Mouse (Mus musculus) cerebellum, adult 18-20 months (tissue): ENCODE measurements around the gene Lrrc28.

Experiments used
- DNase-seq, 2 experiments: peaks; one replicate each; pipeline ENCODE4 v3.0.0; 2021

Gene Lrrc28

DNA sequence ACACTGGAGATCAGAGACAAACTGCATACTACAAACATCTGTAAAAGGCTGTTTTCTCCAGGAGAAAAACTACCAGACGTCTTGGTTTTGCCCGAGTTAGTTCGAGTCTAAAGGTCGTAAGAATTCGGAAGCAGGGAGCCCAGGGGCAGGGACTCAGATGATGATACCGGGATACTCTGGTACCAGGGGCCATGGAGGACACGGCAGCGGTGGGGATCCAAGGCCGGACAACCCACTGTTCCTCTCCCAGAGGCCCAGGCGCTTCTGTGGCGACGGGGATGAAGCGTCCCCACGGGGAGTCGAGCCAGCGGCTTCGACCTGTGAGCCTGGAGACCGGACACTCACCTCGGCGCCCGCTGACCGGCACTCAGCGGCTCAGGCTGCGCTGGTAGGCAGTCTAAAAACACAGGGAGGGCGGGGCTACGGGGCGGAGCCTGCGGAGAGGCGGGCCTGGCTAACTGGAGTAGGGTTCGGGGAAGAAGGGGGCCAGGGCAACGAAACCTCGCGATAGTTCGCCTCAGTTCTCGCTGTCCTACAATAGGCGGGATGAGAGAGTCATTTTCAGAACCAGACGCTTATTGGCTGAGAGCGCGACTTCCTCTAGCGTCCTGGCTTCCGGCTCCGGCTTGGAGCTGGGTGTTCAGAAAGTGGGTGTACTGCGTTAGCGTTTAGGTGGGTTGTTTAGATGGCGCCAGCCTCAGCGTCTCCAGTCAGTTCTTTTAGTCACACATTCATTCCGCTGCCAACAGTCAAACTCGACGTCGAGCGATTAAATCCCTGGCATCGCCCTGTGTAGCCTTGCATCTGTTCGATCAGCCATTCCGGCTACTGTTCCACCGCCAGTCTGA lies at the start of gene Lrrc28:
Gene Lrrc28 (minus strand): TSS at position 436 of the 848 bp plus-strand sequence.
- DNase-seq, result peak; percentile 98 to 100

DNA sequence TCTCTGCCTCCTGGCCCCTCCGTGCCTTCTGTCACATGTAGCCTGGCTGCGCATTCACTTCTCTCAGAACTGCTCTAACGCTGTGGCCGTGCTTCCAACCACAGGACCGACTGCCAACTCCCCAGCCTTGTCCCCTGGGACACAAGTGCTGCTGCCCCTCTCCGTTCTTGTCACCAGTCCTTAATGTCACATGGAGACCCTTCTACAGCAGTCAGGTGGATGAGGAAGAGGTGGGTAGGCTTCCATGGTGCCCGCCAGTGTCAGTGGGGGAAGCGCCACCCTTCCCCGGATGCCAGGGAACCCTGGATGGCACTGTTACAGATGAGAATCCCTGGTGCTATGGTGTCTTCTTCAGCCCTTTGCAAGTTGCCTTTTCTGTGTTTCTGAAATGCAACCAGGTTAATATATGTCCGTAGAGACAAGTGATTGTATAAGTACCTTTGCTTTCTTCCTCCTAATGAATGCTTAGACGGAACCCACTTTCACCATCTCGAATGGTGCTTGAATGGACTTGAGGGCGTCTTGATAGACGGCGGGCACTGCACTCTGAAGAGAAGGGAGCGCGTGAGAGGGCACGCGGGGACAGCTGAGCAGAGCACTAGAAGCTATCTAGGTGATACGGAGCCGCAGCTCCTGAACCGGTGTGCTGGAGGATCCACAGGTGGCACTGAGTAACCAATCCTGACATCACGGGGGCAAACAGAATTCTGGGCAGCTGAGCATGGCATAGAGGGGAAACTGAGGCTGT lies 47.9 kb upstream of the Lrrc28 start:
- DNase-seq, result no peak

DNA sequence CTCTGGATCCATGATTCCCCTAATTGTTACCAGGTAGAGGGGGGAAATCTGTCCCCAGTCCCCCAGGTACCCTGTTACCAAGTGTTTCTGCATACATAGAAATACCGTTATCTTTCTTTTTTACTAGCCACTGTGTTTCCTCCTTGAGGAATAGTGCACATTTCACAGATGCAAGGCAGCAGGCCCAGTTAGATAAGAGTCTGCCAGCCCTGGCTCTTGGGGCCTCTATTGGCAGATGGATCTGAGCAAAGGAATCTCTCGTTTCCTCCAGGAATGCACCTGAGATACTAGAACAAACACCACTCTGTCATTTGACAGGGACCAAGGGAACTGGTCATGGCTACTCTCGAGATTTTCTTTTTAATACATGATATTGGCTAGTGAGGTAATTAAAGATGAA lies 47.1 kb upstream of the Lrrc28 start:
- DNase-seq, result no peak

DNA sequence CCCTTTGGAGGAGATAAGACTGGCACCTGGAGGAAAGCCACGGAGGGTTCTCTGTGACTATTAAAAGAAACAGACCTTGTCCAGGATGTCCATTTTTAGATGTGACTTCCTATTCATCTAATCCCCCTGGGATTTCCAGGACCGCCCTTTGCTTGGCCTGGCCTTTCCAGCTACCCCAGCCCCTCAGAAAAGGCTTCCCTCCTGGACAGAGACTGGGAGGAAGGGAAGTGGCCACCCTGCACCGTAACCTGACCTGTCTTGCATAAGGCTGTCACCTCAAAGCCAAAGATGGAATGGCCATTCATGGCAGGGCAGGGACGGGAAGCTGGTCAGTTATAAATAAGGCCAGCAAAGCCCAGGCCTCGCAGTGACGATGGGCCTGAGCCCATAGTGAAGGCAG lies 46.0 kb upstream of the Lrrc28 start:
- no peak for DNase-seq

DNA sequence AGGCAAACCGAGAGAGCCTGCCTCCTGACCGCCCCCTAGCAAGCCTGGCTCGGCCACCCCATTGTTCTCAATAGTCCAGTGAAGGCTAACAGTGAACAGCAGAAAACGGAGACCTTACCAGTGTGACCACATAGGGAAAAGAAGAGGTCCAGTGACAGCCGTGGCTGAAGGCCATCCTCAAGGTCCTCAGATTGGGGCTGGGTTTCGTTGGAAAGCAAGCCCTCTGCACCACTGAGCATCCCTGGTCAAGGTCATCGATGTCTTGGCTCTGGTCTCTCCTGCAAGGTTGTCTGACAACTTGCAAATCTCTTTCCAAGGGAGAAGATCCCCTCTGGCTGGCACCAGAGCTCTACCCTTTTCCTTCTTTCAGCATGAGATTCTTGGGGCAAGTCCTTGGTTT lies 44.7 kb upstream of the Lrrc28 start:
- DNase-seq, result no peak

DNA sequence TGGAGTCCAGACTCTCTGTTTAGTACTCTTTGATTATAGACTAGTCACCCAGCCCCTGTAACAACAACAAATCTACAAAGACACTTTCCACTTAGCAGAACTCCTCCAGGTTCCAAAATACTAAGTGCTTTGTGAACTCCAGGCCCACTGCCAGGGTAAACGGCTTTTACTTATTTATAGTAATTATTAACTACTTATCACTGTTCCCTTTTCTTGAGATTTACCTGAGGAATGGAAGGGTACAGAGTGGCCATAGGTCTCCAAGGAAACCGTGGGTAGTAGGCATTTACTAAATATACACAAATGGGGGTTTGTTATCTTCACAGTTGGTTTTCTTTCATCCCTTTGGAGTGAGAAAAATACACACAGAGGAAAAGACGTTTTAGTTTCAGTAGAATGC lies 43.2 kb upstream of the Lrrc28 start:
- DNase-seq, result no peak

DNA sequence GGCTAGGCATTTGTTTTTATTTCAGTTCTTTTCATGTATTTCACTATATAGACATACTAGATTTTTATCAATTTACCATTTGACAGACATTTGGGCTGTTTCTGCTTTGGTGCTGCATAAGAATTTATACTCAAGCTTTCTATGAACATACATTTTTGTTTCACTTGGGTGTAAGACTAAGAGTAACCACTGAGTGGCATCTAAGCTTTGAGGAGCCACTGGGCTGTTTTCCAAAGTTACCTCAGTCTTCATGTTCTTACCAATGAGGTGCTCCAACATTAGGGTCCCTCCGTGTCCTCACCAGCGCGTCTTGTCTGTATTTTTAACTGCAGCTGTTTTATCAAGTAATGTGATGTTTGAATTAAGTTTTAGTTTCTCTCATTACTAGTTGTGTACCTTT lies 41.5 kb upstream of the Lrrc28 start:
- DNase-seq, result no peak

DNA sequence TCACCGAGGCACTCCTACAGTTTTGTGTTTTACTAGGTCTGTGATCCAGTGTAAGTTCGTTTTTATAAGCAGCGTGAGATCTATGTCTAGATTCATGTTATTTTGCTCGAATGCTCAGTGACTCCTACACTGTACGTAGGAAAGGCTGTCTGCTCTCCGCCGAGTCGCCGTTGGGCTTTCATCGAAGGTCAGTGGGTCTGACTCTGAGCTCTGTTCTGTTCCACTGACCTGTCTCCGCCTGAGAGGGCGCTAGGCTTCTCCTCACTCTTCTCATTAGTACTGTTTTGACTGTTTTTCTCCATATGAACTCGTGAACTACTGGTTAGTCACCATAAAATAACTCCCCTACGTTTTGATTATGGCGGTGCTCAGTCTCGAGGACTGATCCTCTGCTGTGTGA lies 37.9 kb upstream of the Lrrc28 start:
- no peak for DNase-seq

DNA sequence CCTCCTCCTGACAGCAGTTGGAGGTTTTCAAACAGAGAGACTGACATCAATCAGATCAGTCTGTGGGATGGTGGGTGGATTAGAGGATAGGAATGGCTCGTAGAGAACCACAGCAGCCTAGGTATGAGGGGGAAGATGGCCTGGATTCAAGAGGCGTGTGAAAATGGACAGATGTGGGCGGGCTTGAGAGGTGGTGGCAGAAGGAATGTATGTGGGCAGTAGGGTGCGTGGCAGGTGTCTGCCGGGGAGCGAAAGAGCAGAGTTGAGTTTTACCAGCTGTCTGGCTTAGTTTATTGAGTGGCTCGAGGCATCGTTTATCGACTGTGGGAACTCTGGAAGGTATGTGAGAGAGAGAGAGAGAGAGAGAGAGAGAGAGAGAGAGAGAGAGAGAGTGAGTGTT lies 36.0 kb upstream of the Lrrc28 start:
- DNase-seq, result no peak

DNA sequence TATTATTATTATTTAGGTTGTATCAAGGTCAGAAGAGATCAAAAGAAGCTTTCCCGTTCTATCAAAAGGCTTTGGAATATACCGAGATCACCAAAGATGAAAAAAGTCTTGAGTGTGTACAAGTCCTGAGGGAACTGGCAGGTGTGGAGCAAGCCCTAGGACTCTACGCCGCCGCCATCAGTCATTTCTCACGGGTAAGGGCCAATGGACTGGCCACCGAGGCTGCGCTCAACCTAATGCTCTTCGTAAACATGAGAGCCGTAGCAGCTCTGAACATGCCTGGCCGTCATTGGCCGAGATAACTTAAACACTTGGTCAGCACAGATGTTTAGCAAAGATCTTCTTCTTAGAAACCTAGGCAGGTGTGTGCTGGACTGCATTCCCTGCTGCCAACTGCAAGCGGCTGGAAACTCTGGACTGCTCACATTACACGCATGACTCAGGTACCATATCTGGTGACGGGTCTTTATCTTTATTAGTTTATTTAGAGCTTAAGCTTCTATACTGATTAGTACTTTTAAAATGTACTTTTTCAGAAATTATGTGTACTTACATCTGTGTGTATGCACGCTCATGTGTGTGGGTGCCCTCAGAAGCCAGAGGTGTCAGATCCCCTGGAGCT lies 33.9 kb upstream of the Lrrc28 start:
- DNase-seq, result no peak

DNA sequence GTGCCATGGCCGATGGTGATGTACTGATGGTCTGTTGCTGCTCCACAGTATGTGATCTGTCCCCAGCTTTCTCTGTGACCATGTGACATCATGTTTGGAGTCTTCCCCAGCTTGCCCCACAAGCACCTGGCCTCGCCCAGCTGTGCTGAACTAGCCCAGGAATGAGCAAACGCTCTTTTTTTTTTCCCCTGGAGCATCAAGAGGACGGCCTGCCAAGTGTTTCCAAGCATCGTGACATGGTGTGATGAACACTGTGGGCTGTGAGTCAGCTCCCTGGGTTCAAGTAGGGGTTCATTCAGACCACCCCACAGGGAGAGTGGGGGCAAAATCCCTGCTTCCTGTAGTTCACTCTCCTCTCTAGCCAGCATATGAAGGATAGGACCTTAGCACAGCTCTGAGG lies 28.6 kb upstream of the Lrrc28 start:
- DNase-seq, result no peak

DNA sequence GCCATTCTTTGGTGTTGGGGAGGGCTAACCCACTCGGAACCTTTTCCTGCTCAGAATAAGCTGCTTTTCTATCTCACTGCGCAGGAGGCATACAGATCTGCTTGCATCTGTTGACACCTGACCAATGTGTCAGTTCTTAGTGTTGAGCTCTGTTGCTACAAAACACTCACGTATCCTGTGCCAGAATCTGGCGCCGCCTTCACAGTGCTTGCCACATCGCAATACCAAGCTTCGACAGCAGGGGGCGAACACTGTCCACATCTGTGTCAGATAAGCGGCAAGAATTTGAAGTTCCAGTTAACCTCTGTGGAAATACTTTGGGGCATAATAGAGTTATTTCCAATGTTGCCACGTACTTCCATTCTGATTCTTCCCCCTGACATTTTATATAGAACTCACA lies 27.6 kb upstream of the Lrrc28 start:
- DNase-seq, result peak; percentile 87 to 89

DNA sequence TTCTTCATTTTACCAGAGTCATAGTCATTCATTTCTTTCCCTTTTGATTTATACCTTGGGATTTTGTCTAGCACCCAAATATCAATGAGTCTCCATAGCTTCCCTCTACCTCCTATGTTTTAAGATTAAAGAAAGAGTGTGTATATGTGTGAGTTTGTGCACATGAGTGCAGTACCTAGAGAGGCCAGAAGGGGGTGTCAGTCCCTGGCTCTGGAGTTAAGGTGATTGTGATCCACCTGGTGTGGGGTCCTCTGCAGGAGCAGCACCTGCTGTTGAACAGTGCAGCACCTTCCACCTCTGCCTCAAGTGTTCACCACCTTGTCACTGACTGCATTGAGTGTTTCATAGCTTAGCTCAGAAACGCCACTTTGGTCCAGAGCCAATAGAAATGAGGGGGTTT lies 25.9 kb upstream of the Lrrc28 start:
- no peak for DNase-seq

DNA sequence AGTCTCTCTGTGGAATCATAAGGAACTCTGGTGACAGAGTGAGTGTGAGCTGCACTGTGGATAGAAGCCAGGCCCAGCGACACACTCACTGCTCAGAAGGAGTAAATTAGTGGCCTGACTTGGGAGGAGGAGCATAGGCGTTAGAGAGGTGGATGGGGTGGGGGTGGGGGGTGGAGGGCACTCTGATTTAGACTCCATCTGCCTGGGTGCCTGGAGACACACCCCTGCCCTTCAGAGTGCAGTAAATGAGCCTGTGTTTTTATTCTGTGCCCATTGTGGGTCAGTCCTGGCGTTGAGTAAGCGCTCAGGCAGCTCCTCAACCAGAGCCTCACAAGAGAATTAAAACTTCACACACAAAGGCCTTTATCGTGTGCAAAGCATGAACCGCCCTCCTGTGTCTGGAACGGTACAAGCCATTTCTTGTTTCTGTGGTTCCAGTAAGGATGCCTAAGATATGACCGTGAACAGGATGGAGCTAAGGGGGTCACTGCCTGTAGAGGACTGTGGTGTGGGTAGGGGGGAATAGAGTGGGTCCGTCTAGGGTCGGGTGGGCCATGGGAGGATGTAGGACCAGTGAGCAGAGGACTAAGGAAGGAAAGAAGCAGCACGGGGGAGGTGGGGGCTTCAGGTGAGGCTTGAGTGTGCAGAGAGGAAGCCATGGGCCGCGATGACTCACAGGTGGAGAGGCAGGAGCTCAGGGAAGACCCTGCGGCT lies 19.1 kb upstream of the Lrrc28 start:
- no peak for DNase-seq

DNA sequence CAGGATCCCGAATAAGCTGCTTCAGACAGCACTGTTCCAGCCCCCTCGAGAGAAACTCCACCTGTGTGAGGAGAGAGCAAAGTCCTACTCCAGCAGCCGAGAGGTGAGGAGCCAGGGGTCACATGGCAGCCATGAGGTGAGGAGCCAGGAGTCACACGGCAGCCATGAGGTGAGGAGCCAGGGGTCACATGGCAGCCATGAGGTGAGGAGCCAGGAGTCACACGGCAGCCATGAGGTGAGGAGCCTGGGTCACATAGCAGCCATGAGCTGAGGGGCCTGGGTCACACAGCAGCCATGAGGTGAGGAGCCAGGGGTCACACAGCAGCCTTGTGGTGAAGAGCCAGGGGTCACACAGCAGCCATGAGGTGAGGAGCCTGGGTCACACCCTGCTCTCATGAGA lies 17.4 kb upstream of the Lrrc28 start:
- DNase-seq, result no peak

DNA sequence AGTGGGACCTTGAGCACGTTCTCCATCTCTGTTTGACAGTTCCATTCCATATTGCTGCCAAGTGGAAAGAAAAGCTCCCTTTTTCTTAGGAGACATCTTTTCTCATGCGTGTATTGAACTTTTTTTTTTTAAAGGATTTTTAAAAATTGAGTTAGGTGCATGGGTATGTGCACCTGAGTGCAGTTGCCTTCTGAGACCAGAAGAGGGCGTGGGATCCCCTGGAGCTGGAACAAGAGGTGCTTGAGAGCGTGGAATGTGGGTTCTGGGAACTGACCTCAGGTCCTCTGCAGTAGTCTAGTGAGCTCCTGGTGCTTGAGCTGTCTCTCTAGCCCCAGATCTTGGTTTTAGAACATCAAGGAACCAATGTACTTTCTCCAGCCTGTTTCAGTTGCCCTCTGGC lies 13.0 kb upstream of the Lrrc28 start:
- DNase-seq, result no peak

DNA sequence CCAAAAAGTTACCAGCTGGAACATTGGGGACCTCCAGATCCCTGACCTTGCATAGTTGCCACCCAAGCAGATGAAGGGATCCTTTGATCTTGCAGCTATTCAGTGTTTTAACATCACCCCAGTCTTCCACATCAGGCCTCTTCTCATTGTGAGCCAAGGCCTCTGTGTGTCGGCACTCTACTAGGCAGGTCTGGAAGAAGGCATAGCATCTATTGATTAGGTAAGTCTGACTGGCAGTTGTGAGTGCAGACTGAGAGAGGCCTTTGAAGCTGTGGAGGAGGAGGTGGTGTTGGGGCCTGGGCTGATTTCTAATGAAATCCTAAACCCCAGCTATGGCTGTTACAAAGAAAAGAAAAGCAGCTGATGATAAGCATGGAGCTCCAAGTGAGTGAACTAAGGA lies 10.1 kb upstream of the Lrrc28 start:
- DNase-seq, result no peak

DNA sequence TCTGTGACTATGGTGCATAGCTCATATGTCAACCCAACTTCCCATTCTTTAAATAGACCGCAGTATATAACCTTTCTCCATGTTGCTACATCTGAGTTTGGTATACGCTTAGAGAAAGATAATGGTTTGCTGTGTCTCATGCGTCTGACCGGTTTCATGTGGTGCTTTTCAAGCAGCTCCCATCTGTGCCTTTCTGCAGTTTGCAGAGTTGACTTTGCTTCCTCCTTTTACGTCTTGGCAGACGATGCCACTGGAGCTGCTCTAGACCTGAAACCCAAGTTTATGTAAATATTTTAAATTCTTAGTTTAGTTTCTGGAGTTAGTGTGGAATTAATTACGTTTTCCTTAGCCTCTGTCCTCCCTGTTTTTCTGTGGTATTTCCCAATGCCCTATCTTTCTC lies 9.6 kb upstream of the Lrrc28 start:
- DNase-seq, result no peak

DNA sequence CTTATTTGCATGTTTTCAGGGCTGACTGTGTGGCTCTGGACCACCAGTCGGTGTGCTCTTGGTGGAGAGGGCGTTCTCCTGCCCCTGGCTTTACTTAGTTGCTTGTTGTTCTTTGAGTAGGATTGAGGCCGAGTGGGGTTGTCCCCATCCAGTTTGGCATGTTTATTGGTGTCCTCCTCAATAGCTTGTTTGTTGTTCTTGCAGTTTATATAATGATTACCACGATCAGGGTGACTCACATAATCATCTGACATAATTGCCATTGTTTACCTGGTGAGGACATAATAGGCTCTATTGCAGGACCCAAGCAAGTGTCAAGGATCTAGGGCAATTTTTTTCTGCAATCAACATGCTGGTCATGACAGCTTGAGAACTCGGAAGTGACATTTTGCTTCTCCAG lies 7.1 kb upstream of the Lrrc28 start:
- no peak for DNase-seq

DNA sequence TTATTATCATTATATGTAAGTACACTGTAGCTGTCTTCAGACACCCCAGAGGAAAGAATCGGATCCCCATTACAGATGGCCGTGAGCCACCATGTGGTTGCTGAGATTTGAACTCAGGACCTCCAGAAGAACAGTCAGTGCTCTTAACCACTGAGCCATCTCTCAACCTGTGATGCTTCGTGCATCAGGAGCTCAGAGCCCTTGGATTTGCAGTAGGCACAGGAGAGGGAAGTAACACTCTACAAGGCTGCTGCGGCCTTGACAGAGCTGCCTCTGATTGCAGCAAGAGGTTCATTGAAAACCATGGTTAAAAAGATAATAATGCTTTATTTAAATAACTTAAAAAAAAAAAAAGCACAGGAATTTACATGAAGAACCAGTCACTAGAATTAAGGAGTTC lies 3.3 kb upstream of the Lrrc28 start:
- no peak for DNase-seq

DNA sequence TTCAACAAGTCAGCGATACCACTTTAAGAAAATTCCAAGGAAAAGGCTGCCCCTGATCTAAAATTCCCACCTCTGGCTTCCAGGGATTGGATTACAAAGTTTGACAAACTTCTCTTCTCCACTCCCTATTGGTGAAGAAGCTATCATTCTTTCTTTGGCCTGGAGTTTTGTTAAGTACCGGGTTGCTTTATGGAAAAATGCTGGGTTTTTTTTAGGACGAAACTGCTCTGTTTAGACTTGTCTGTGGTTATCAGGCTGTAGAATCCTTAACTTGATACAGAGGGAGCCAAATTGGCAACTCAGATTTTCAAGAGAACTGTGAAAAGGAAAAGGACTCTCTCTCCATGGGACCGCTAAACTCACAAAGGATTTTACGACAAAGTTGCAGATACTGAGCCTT lies 2.2 kb upstream of the Lrrc28 start, which contains the start of gene Ttc23:
Gene Ttc23 (plus strand): TSS at position 134 of the 400 bp plus-strand sequence.
- DNase-seq, result no peak

DNA sequence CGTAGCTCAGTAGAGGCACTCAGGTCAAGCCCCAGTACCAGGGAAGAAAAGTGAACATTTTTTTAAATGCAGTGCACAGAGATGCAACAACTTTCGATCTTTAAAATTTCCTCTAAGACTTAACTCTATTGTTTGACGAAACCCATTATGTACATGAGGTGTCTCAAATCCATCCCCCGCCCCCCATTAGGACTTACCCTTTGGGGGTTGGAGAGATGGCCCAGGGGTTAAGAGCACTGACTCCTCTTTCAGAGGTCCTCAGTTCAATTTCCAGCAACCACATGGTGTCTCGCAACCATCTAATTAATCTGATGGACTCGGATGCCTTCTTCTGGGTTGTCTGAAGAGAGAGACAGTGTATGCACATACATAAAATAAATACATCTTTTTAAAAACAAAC lies 1.1 kb upstream of the Lrrc28 start:
- DNase-seq, result no peak

DNA sequence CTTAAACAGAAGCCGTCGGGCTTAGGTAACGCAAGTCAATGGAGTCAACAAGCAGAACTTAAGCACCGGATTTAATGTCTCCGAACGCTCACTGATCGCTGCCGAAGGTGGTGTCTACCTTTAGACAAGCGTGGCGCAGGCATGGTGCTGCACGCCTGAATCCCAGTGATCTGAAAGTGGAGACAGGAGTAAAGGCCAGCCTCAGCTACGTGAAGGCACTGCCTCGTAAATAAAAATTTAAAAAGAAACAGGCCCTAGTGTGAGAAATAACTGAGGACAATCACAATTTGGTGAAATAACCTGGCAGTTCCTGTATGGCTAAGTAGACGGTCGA lies 580 bp upstream of the Lrrc28 start:
- DNase-seq, result no peak
